Mouse (Mus musculus) thymus, postnatal 14 days (tissue): ENCODE data around the gene Sla2.
A peak's percentile ranks its signal among the peaks of the same experiment; 100 is the strongest.

Experiments used
- DNase-seq: peaks from one replicate; pipeline ENCODE4 v3.0.0; 2021

The Sla2 gene

DNA sequence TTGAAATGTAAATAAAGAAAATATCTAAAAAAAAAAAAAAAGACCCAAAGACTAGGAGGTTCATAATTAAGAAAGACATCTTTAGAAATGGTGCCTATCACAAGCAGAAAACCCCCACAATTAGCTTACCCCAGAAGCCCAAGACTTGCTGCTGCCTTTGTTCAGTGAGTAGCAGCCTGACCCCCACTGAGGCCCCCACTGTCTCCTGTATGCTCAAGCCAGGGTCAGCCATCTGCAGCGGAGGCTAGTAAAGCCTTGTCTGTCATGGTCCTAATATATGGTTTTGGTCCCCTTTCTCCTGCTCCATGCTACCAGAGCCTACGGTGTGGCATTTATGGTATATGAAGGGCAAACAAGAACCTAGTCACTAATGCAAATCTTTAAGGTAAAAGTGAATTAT, 14.4 kb upstream of the Sla2 start:
- DNase-seq, result no peak

DNA sequence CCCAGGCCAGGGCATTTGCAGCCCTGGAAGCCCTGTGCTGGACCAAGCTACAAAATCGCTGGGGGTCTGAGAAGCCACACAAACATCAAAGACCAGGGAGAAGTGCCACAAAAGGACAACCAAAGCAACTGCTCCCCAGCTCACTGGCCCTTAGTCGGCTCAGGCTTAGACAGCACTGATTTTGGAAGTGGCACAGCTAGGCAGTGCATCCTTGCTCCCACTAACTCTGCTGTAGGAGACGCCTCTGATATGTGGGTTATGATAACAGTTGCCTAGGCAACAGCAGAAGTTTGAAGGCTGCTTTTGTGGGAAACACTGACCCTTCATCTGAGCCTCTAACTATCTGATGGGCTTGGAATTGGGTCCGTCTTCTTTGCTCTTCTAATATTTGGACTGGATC, 12.2 kb upstream of the Sla2 start:
- DNase-seq, result no peak

DNA sequence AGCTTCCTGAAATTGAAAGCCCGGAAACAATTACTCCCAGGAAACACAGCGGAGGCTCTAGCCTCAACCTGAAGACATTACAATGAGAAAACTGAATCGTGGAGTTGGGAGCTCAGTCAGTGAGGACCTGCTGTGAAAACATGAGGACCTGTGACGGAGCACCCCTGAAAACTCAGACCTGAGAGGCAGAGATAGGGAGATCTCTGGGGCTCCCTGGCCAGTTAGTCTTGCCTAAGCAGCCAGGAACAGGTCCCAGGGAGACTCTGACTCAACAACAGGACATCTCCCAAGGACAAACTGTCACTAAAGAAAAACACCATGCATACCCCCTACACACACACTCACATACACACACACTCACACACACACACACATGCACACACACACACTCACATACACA, 11.4 kb upstream of the Sla2 start:
- DNase-seq, result no peak

DNA sequence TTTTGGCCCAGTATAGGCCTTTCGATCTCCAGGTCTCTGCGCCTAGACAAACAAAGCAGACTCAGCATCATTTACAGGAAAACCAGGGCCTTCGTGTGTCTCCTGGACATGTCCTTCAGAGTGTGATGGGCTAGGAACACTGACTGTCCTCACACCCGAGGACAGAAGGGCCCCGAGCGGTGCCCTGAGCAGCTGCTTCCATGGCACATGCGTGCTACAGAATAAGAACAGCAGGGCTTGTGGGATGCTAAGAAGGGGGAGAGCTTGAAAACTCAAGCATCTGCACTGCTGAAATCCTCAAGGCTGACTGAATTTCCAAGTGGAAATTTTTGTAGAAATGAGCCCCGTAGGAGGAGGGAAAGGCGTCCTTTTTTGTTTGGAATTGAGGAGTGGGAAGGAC, 10.0 kb upstream of the Sla2 start:
- DNase-seq, result no peak

DNA sequence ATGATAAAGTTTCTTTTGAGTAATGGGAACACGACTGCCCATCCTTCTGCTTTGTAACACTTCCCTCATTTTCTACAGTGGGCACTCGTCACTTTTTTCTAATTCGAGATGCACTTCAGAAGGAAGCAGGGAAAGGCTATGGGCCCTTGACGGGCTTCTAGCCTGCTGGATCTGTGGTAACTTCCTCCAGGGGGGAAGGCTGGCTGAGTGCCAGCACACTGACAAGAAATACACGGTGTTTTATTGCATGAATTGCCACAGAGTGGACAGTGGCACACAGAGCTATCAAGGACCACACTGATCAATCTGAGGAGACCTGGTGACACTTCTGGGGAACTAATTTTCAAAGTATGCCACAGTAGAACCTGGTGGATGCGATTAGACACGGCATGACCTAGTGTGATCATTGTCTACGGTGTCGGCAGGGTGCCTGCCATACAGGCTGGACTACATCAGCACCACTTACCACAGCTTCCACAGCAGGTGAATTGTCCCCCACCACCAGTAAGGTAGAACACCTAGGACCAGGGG, 9.5 kb upstream of the Sla2 start:
- DNase-seq, result no peak

DNA sequence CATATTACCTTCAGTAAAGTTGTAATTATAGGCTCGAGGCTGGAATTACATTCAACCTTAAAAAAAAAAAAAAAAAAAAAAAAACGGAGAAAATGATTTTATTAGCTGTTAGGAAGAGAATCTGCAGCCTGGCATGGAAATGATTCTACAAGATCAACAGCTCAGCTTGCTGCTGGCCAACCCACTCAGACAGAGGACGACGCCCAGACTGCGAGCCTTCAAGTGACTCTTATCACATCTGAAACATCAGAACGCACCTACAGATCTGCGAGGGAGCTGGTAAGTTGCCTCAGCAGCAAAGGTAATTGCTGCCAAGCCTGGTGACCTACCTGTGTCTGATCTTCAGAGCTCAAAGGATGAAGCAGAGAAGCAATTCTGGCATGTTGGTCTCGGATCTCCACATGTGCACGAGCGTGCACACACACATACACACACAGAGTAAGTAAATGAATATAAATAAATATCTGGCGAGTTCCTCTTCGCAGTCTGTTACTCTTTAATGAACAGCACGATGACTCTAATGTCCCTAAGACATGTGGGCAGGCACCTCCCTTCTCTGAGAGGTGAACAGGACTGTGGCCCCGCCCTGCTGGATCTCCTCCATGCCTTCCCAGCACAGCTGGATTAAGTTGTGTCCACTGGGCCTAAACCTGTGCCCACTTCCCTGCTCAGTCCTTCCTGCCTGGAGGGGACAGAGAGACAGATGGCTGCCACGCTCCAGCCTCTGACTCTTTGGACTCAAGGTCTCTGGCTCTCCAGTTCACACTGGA, 7.7 kb upstream of the Sla2 start:
- DNase-seq, result no peak

DNA sequence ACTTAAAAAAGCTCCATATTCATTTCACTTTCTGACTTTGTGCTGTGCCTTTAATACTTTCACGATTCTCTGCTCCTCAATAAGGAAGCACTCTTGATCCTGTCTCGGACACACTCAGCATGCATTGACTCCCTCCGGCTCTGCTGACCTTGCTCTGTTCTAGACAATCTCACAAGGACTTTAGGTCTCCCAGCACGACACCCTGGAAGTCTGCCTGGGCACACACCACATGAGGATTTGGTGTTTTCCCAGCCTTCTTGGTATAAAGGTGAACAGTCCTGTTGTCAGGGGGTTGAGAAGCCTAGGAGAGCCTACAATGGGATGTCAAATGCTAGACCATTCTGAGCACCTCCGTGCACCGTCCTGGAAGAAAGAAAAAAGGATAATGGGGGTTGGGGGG, 5.8 kb upstream of the Sla2 start:
- DNase-seq, result no peak

DNA sequence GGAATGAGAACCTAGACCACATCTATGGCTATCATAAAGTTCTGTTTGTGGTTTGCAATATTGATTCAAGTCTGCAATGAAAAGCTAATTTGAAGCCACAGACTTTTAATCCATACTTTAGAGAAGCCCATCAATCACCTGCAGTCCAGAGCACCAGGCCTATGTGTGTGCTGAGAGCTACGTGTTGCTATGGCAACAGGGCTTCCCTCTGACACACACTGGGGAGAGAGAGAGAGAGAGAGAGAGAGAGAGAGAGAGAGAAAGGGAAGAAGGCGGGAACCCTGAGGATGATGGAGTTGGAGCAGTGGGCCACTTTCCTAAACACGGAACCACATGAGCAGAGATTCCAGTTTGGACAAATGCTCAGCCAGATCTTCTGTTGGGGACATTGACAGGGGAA, 5.2 kb upstream of the Sla2 start:
- DNase-seq, result no peak

DNA sequence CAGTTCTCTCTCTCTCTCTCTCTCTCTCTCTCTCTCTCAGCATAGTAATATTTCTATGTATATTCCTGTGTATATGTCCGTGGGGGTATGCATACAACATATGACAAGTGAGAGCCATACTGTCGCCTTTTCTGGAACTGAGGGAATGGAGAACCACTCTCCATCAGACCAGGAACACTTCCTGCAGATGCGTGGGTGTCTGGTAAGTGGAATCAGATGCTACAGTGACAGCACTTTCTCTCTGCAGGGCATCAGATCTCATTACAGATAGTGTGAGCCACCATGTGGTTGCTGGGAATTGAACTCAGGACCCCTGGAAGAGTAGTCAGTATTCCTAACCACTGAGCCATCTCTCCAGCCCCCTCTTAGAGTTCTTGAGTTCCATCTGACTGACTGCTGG, 1.5 kb upstream of the Sla2 start:
- DNase-seq, result no peak

DNA sequence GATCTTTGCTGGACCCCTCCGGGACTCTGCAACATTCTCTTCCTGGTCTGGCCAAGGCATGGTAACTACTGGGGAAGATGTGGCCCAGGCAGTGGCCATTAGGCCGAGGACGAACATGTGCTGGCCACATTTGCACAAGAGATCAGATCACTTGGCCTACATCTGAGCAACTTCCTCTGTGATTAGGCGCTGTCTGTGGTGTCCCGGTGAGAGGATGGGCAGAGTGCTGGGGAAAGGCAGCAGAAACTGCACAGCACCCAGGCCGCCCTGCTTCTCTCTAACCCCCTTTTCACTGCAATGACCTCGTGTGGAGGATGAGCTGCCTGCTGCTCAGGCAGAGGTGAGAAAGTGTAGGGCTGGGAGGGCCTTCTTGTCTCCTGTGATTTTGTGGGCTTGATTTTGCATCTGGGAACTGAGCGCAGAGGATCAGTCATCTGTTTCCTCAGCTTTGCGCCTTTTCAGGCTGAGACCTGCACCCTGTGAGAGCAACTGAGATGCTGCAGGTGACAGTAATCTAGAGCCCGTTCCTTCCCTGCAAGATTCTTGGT, 834 bp downstream of the Sla2 start:
- peak; percentile 60 for DNase-seq

DNA sequence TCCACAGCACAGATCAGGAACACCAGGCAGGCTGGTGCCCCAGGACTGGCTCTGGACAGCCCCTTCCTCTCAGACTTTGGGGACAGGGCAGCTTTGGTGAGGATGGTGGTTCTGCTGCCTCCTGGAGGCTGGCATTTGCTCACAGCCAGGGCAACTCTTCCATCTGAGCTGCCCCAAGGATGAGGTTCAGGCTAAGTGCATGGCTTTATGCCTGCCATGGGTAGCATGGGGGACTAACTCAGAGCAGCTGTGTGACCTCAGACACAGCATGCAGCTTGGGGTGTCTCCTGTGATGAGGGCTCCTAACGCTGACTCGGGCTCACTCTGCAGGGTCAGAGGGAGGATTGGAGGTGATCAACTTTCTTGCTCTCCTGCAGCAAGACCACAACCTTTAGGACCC, 1.3 kb downstream of the Sla2 start:
- peak; percentile 48 for DNase-seq

DNA sequence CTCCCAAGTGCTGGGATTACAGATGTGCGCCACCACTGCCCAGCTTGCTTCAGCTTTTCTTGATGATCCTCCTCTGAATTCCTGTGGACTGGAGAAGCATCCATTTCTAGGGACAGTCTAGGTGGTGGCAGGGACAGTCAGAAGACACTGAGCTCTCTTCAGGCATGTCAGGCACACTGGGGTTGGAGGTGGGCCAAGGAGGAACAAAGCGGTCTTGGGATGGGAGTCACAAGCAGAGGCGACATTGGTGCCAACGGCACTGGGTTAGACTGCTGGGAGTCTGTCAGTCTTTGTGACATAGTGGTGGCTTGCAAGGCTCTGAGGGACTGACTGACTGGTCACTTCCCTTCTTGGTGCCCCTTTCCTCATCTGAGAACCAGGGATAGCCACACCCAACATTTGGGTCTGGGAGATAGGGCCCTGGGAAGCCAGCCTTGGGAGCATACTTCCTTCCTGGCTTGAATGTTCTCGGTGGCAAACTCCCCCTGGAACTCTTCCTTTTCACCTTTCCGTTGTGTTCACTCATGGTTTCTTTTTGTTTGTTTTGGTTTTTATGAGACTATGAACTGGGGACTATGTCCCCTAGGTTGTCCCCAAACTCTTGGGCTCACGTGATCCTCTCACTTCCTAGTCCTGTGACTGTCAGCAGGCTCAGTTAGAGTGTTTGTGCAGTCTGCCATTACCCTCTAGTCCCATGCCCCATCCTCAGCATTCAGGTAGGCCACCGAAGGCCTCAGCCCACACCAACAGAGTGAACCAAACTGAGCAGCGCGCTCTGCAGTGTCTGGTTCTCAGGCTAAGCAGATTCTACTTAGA, 2.4 kb downstream of the Sla2 start:
- peak; percentile 33 for DNase-seq

DNA sequence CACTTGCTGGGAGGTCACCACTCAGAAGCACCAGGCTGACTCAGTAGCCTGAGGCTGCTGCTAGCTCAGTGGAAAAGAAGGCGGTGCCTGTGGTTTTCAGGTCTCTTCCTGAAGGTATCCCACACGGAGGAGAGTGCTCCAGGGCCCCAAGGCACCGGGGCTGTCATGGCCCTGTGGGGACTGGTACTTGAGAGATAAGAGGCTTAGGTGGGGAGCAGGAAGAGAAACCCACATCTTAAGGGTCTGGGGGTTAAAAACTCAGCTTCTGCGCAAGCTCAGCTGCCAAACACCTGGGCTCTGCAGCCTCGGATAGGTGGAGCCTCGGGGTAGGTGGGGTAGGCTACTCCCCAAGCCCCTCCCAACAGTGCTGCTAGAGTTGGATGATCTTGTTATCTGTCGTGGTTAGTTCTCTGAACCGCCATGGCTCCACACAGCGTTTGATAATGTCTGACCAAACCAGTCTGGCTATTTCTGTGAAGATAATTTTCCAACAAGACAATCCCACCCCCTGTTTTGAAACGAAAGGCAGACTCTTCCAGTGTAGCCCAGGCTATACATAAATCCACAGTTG, 4.5 kb downstream of the Sla2 start:
- peak; percentile 92 for DNase-seq

DNA sequence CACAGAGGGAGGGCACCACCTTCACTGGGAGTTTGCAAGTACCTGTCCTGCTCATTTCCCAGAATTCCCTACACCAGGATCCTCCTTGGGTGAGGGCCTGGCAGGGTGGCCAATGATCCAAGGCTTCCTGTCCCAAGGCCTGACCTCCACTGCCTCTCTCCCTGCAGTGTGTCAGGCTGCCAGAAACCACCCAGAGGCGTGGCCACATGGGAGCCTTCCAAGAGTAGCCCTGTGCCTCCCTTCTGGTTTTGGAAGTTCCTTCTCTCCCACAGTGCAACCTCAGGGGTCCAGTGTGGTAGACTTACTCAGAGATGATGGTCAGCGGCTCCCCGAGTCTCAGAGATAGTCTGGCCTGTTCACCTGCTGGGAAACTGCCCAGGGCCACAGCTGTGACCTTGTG, 7.5 kb downstream of the Sla2 start:
- no peak for DNase-seq

DNA sequence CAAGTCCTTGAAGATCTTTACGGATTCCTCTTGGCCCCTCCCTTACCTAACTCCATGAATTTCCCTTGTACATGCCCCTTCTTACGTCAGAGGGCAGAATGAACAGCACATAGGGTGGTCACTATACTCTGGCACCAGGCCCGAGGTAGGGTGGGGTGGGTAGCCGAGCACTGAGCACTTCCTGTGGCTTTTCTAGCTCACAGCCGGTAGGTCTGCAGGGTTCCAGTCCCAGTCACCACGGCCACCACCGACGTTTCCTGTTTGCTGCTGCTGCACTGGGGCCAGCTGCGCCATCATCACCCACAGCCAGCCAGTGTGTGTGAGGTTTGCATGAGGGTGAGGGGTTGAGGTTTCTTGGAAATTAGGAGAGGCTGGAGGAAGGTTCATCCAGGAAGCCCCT, 9.3 kb downstream of the Sla2 start:
- DNase-seq, result peak; percentile 81

DNA sequence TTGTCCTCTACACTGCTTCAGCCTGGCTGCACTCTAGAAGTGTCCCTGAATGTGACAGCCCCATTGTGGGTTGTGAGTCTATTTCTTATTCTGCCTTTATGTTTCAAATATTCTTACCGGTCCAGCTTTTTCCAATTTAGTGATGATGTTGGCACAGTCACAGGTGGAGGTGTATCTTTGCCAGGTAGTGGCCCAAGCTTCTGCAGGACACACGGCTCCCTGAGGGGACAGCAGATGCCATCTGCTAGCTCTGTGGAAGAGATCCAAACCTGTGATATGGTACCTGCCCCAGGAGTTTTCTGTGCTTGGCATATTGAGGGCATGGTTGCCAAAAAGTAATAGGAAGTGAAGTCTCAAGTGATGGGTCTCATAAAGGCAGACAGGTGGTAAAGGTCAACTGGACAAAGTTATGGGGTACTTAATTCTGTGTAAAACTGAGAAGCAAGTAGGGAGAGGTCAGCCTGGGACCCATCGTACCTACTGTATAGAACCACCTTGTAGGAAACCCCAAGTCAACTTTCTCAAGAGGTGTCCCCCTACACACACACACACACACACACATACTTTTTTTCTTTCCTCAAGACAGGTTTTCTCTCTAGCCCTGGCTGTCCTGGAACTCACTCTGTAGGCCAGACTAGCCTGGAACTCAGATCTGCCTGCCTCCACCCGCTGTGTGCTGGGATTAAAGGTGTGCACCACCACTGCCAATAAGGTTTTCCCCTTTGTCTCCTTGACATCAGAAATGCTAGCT, 12.1 kb downstream of the Sla2 start:
- no peak for DNase-seq

DNA sequence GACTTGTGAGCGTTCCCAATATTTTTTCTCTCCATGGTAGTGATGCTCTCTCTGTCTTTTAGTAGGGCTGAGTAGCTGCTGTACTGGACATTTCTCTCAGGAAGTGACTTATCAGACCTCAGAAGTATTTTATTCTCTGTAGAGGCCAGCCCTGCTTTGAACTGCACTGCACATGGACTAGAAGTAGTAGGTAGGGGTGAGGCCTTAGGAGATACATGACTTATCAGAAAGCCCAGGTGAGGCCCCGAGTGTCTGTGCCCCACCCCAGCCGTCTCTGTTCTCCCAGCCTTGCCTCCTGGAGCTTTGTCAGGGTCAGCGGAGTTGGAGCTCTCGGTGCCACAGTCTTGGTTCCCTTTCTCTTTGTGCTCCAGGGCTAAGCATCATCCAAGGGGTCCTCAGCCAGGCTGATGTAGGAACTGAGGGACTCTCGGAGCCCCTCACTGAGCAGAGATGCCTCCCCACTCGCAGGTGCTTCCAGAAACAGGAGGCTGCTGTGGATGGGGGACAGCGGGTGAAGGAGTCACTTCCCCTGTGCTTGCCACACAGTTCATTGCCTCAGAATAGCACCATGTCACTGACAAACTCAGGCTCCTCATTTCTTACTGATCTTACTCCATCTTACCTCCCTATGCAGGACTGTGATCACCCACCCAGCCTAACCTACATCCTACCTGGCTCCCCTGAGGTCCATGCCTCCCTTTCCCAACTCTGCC, 12.8 kb downstream of the Sla2 start:
- DNase-seq, result no peak

DNA sequence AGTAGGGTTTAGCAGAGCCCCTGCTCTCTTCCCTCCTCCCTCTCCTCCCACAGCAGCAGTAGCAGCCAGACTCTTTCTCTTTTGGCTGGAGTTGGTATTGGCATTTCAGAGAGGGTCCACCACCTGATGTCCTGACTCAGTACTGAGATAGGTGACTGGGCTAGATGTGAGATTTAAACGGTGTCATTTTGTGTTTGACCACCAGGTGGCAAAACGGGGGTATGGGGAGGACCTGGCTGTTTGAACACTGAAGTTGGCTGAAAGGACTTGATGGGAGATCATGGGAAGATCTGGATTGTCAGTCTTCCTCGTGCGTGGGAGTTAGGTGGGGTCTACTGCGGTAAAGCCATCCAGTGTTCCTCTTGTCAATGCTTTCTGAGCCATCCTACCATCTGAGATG, 13.4 kb downstream of the Sla2 start:
- peak; percentile 73 for DNase-seq

DNA sequence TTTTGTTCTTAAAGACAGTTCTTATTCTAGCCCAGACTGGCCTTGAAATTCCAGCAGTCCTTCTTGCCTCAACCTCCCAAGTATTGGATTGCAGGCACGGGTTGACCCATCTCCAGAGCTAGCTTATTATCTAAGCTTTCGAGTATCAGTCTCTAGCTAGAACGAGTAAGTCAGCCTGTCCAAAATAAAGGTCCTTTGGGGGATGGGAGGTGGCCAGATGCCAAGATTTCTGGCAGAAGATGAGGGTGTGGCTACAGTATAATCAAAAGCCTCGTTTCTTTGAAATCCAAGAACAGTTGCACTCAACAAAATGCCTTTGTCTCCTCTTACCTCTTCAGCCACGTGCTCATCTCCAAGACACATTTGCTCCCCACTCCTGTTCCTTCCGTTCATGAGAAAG, 16.5 kb downstream of the Sla2 start:
- DNase-seq, result no peak

DNA sequence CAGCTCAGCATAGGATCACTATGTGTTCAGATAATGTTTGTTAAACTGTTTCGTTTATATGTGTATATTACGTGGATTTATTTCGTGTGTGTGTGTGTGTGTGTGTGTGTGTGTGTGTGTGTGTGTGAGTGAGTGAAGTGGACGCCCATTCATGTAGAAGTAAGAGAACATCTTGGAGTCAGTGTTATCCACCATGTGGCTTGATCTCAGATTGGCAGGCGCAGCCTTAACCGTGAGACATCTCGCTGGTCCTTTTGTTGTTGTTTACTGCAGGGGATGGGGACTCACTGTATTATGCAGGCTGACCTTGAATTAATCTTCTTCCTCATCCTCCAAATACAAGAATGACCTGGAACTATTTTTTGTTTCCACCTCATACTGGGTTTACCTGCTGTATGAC, 17.4 kb downstream of the Sla2 start:
- no peak for DNase-seq

DNA sequence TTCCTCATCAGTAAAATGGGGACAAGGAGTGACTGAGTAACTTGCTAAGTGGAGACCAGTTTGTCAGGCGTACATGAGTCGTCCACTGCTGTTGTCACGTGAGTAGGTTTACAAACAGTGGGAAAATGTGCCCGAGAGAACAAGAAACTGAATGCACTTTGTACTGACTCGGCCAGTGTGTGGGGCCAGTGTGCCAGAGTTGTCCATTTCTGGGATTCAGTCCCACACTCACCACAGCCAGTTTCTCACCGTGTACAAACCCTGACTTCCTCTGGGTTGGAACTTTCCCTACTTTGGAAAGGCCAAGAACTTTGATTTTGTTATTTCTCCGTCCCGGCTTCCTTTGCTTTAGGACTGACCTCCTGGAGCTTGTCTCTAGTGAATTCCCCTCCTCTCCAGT, 18.0 kb downstream of the Sla2 start:
- no peak for DNase-seq

DNA sequence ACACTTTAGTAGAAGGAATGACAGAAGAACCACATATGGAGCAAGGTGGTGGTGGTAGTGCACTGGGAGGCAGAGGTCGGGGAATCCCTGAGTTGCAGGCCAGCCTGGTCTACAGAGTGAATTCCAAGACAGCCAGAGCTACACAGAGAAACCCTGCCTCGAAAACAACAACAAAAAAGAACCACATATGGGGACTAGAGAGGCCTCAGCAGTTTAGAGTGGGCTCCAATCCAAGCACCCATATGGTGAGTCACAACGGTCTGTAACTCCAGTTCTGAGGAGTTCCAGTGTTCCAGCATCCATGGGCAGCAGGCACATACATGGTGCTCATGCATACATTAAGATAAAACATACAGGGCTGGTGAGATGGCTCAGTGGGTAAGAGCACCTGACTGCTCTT, 22.5 kb downstream of the Sla2 start:
- no peak for DNase-seq
